Comparison of ENCODE assay signal across 8 mouse cellular contexts in genomic region chr3:99234319-99234869, GRCm38 (mm10). TPM values are rescaled to one million over a fixed set of nuclear protein-coding genes. Genes with fewer than 3 reads are reported as not detected.
DNase-seq lines count a peak whose midpoint lies in the region; ATAC-seq lines count a peak whose summit lies in the region.

No protein-coding gene starts in this region.

- no peaks in the 10 kb centered on the region for H3K36me3 ChIP-seq in kidney, embryonic 14.5 days (ENCODE audit: control insufficient read depth, insufficient read depth, low read length)
- H3K36me3 ChIP-seq in forebrain, embryonic 10.5 days (replicated peaks) = no peaks in the 10 kb centered on the region
- H3K36me3 ChIP-seq in limb, embryonic 12.5 days = no peaks in the 10 kb centered on the region
- H3K36me3 ChIP-seq in neural tube, embryonic 12.5 days = no peaks in the 10 kb centered on the region

- peak overlapping the region; percentile 23 for H3K4me2 ChIP-seq in kidney, embryonic 14.5 days (replicated peaks; ENCODE audit: low read depth, low read length)
- peak overlapping the region; percentile 59 for H3K4me2 ChIP-seq in limb, embryonic 12.5 days
- H3K4me2 ChIP-seq in neural tube, embryonic 12.5 days (replicated peaks) = peak overlapping the region; percentile 36

- 0 out of 2 replicates have a peak overlapping the region, but pooled peaks have one; percentile 4 for H3K4me3 ChIP-seq in kidney, embryonic 14.5 days (ENCODE audit: low read length)
- peak overlapping the region; percentile 34 for H3K4me3 ChIP-seq in forebrain, embryonic 10.5 days
- H3K4me3 ChIP-seq in limb, embryonic 12.5 days (replicated peaks) = peak overlapping the region; percentile 26
- H3K4me3 ChIP-seq in neural tube, embryonic 12.5 days = 0 out of 2 replicates have a peak overlapping the region, but pooled peaks have one; percentile 11

- no peaks in the 10 kb centered on the region for H3K9me3 ChIP-seq in kidney, embryonic 14.5 days (ENCODE audit: control insufficient read depth, low read length)
- H3K9me3 ChIP-seq in forebrain, embryonic 10.5 days = no peaks in the 10 kb centered on the region
- H3K9me3 ChIP-seq in limb, embryonic 12.5 days = no peaks in the 10 kb centered on the region
- H3K9me3 ChIP-seq in neural tube, embryonic 12.5 days = no peaks in the 10 kb centered on the region

- no peak for DNase-seq in kidney, adult 18-20 months
- DNase-seq in forebrain, embryonic 10.5 days (ENCODE audit: extremely low spot score, low spot score) = peak; percentile 41
- no peak for DNase-seq in left cerebral cortex, adult 18-20 months (ENCODE audit: low spot score in 2 of 2)
- no peak for DNase-seq in lung, postnatal 4 days
- no peak for DNase-seq in thymus, postnatal 25 days

- H3K27me3 ChIP-seq in kidney, embryonic 14.5 days (ENCODE audit: control insufficient read depth, insufficient read depth, low read length) = peaks cover 64% of the 10 kb centered on the region
- H3K27me3 ChIP-seq in forebrain, embryonic 10.5 days (ENCODE audit: poor library complexity, severe bottlenecking) = peaks cover 81% of the 10 kb centered on the region
- H3K27me3 ChIP-seq in limb, embryonic 12.5 days = peaks cover 32% of the 10 kb centered on the region
- H3K27me3 ChIP-seq in neural tube, embryonic 12.5 days (replicated peaks) = peaks cover 68% of the 10 kb centered on the region

- 2% methylated on average over 17 of the region's 17 CpGs for WGBS in kidney, embryonic 14.5 days
- WGBS in forebrain, embryonic 10.5 days = 2% methylated on average over 17 of the region's 17 CpGs
- WGBS in limb, embryonic 12.5 days = 5% methylated on average over 17 of the region's 17 CpGs
- 3% methylated on average over 17 of the region's 17 CpGs for WGBS in neural tube, embryonic 12.5 days

- H3K27ac ChIP-seq in kidney, embryonic 14.5 days (ENCODE audit: low read depth, low read length) = no peak overlapping the region
- H3K27ac ChIP-seq in forebrain, embryonic 10.5 days = no peak overlapping the region
- H3K27ac ChIP-seq in limb, embryonic 12.5 days = peak overlapping the region; percentile 64
- H3K27ac ChIP-seq in neural tube, embryonic 12.5 days = no peak overlapping the region

- 0 out of 2 replicates have a peak, but pooled peaks have one; percentile 25 for ATAC-seq in kidney, embryonic 14.5 days (ENCODE audit: low FRiP score, low TSS enrichment)
- peak; percentile 28; the same call in 1 of the 2 replicates for ATAC-seq in limb, embryonic 12.5 days (ENCODE audit: insufficient number of reproducible peaks, insufficient read depth, low FRiP score, low TSS enrichment, low read depth)
- peak; percentile 48; the same call in 1 of the 2 replicates for ATAC-seq in neural tube, embryonic 12.5 days (ENCODE audit: low FRiP score, low read depth)

- no peaks in the 10 kb centered on the region for H3K4me1 ChIP-seq in kidney, embryonic 14.5 days (ENCODE audit: control insufficient read depth, insufficient read depth, low read length)
- H3K4me1 ChIP-seq in forebrain, embryonic 10.5 days = peaks cover 24% of the 10 kb centered on the region
- peaks cover 57% of the 10 kb centered on the region for H3K4me1 ChIP-seq in limb, embryonic 12.5 days (replicated peaks)
- 0 out of 2 replicates have a peak, but pooled peaks cover 4% of the 10 kb centered on the region for H3K4me1 ChIP-seq in neural tube, embryonic 12.5 days

- H3K9ac ChIP-seq in kidney, embryonic 14.5 days (ENCODE audit: low read depth, low read length) = no peak overlapping the region
- H3K9ac ChIP-seq in limb, embryonic 12.5 days (replicated peaks) = peak overlapping the region; percentile 38; the same call in 1 of the 2 replicates
- H3K9ac ChIP-seq in neural tube, embryonic 12.5 days = no peak overlapping the region

RNA-seq across cellular contexts. Expression of gene Tbx15, which starts 5.8 kb away (rescaled TPM):
- 0.09 TPM in 1 of 2 replicates, not detected in the other for polyA plus RNA-seq in kidney, embryonic 14.5 days (2014; fragmentation: Nextera tagmentation; extraction: Ambion mirVana)
- polyA plus RNA-seq in forebrain, embryonic 10.5 days (2016; fragmentation: Nextera tagmentation; extraction: Ambion mirVana) = 1.4 and 2.8 TPM in 2 replicates
- 26.5 and 32.6 TPM in 2 replicates for polyA plus RNA-seq in limb, embryonic 12.5 days (2016; fragmentation: Nextera tagmentation; extraction: Ambion mirVana)
- polyA plus RNA-seq in neural tube, embryonic 12.5 days (2016; fragmentation: Nextera tagmentation; extraction: Ambion mirVana) = 1.6 and 2.7 TPM in 2 replicates
- 1 to 10 TPM; 1.2 to 1.9 TPM for total RNA-seq in left cerebral cortex, adult 18-20 months (2021)
